ENCODE assay signal across 14 mouse cellular contexts in the genomic region with DNA sequence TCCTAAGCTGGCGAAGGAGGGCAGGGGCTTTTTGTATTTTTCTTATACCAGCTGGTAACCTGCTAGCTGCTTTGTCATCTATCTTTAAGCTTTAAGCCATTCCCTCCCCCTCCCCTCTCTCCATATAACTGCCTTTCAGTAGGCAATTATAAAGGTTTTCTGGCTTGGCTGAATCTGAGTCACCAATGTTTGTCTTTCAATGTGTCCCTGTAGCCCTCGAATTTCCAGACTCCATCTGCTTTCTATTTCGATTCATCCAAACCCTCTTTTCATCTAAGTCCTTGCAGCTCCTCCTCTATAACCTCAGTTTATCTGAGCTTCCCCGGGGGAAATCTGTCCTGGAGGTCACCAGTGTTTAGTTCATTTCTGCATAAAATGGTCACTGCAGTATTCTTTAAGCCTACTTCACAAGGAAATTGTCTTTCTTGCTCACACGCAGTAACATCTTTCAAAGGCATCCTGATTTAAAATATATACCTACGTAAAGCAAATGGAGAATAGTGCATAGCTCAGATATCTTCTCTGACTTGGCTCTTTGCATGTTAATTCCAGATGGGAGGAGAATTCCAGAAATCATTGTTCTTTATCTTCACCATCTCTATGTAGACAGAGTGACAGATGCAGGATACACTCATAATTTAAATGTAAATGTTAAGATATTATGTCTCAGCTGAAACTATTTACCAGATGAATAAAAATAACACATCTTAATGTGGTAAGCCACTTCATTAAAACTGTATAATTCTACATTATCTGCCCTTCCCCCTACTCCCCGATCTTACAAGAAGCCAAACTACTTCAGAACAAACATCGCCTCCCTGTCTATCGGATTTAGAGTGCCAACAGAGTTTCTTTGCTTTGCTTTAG.
DNase-seq lines count a peak whose midpoint lies in the region; ATAC-seq lines count a peak whose summit lies in the region.
"Had no signal": no experiment of that assay in that cellular context is flagged by ENCODE, and none has a peak within 500 bp of the region (broad histone marks: within the 10 kb centered on the region; RNA-seq: fewer than 3 reads in every experiment).

No protein-coding gene starts in this region.

- WGBS in hindbrain, embryonic 13.5 days = 54% methylated on average over 9 of the region's 9 CpGs

- no peaks in the 10 kb centered on the region for H3K9me3 ChIP-seq in hindbrain, embryonic 13.5 days
- H3K9me3 ChIP-seq: heart, embryonic 13.5 days had no signal

- no peak for ATAC-seq in hindbrain, embryonic 13.5 days (ENCODE audit: low FRiP score)

- peaks cover 4% of the 10 kb centered on the region for H3K4me1 ChIP-seq in hindbrain, embryonic 13.5 days (replicated peaks)

- no peaks in the 10 kb centered on the region for H3K27me3 ChIP-seq in hindbrain, embryonic 13.5 days
- H3K27me3 ChIP-seq: heart, embryonic 13.5 days had no signal

- peak overlapping the region; percentile 45; the same call in 1 of the 2 replicates for H3K27ac ChIP-seq in hindbrain, embryonic 13.5 days
- H3K27ac ChIP-seq: heart, embryonic 13.5 days; liver, embryonic 14.5 days had no signal

- H3K9ac ChIP-seq in hindbrain, embryonic 13.5 days = no peak overlapping the region
- H3K9ac ChIP-seq: heart, embryonic 13.5 days; liver, embryonic 14.5 days had no signal

- no peak overlapping the region for H3K4me2 ChIP-seq in hindbrain, embryonic 13.5 days
- H3K4me2 ChIP-seq: heart, embryonic 13.5 days had no signal

- peak; percentile 1 to 6 for DNase-seq in left cerebral cortex, adult 18-20 months (ENCODE audit: low spot score in 2 of 2)
- no peak for DNase-seq in left cerebral cortex, adult 11 months (ENCODE audit: low spot score)
- peak; percentile 53 for DNase-seq in NIH3T3 (ENCODE audit: low read depth)
- DNase-seq in embryo, embryonic 10.5 days (ENCODE audit: low spot score) = peak; percentile 63
- DNase-seq in urinary bladder, postnatal 36 days (ENCODE audit: low spot score in 2 of 2) = no peak
- no peak for DNase-seq in ovary, postnatal 36 days (ENCODE audit: low spot score)
- DNase-seq: adrenal gland, postnatal 10 days; cerebellum, postnatal 10 days; kidney, postnatal 14 days; spleen, adult 18-20 months; thymus, postnatal 36 days had no signal

- no peak overlapping the region for H3K4me3 ChIP-seq in hindbrain, embryonic 13.5 days
- H3K4me3 ChIP-seq: heart, embryonic 13.5 days had no signal

- H3K36me3 ChIP-seq in hindbrain, embryonic 13.5 days = no peaks in the 10 kb centered on the region
- H3K36me3 ChIP-seq: heart, embryonic 13.5 days had no signal

Comparison
In these comparisons a context has a peak if more than half of its experiments do, and no peak if none do; other contexts are left out.
1. DNase-seq: peak in left cerebral cortex, adult 18-20 months (2 of 2), NIH3T3 (single experiment) and embryo, embryonic 10.5 days (single experiment); none in left cerebral cortex, adult 11 months (single experiment), urinary bladder, postnatal 36 days (0 of 2) and ovary, postnatal 36 days (single experiment).